Mouse (Mus musculus) forebrain, embryonic 15.5 days (tissue): ENCODE results near the gene Rspry1. TPM values are rescaled to one million over a fixed set of nuclear protein-coding genes. Genes with fewer than 3 reads are reported as not detected.

Source experiments
- ATAC-seq: fragments of 200-750 bp; cut with Nextera tagmentation; replicated peaks from 2 replicates; pipeline ENCODE4 v1.8.0; 2017; ENCODE audit warnings: mild to moderate bottlenecking, moderate TSS enrichment, moderate library complexity
- H3K27ac ChIP-seq: fragments of 300-500 bp; sonication (generic); replicated peaks from 2 replicates; pipeline ENCODE4 v1.5.1; 2015; ENCODE audit warnings: mild to moderate bottlenecking, inconsistent platforms
- H3K27me3 ChIP-seq: fragments of 300-500 bp; sonication (generic); 2 replicates; pipeline ENCODE4 v1.6.1; 2015; ENCODE audit warnings: inconsistent platforms
- H3K36me3 ChIP-seq: fragments of 300-500 bp; sonication (generic); 2 replicates; pipeline ENCODE4 v1.6.1; 2015; ENCODE audit warnings: mild to moderate bottlenecking, inconsistent platforms
- H3K4me1 ChIP-seq: fragments of 300-500 bp; sonication (generic); 2 replicates; pipeline ENCODE4 v1.6.1; 2015; ENCODE audit warnings: inconsistent platforms
- H3K4me2 ChIP-seq: fragments of 300-500 bp; sonication (generic); replicated peaks from 2 replicates; pipeline ENCODE4 v1.6.1; 2015; ENCODE audit warnings: mild to moderate bottlenecking, inconsistent platforms
- H3K4me3 ChIP-seq: fragments of 300-500 bp; sonication (generic); 2 replicates; pipeline ENCODE4 v1.5.1; 2015; ENCODE audit warnings: mild to moderate bottlenecking, inconsistent platforms
- H3K9ac ChIP-seq: fragments of 300-500 bp; sonication (generic); replicated peaks from 2 replicates; pipeline ENCODE4 v1.6.1; 2015; ENCODE audit warnings: mild to moderate bottlenecking, inconsistent platforms
- H3K9me3 ChIP-seq: fragments of 300-500 bp; sonication (generic); 2 replicates; pipeline ENCODE4 v1.6.1; 2016; ENCODE audit warnings: inconsistent platforms
- WGBS: fragments of 180-500 bp; shearing (Covaris S2); methylation state at CpG from one replicate; pipeline ENCODE4 v1.1.7; 2015; ENCODE audit warnings: mixed read lengths; 5-methylcytosine and 5-hydroxymethylcytosine counted together
- polyA plus RNA-seq: library from polyadenylated mRNA; unstranded; fragments of >200 nt; fragmentation: Nextera tagmentation; extraction: Ambion mirVana; gene quantifications from 2 replicates; pipeline ENCODE4 v1.2.1, GENCODE M21; 2015

Rspry1 gene
- polyA plus RNA-seq, 1 experiment from 2014 or later, result 52.0 TPM

DNA sequence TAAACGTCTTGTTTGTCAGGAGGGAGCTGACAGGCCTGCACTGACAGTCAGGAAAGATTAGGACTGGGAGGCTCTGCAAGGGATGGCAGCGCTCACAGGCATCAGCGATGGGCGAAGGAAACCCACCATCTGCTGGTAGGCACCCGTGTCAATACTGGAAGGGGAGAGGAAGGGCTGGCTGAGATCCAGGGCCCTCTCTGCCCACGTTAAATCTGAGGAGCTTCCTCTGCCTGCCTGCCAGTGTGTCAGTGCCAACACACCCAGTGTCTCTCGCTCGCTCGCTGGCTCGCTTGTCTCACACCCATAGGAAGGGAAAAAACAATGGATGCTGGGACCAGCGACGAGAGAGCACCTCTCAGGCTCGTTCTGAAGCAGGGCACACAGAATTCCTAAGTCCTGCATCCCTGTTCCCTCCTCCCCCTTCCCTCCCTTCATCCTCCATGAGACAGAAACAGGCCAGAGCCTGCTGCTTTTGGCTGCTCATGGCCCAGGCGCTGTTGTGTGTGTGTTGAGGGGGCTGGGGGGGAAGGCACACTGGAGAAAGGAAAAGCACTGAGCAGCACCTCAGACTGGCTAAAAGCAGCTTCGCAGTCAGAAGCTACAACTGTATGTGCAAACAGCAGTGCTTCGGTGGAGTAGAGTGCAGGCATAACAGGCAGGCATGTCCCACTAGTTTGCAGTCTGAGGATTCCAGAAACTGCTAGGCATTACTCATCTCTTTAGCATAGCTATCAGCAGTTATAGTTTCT is 27.4 kb upstream of the Rspry1 start:
- no peak overlapping the region for H3K4me2 ChIP-seq
- H3K27ac ChIP-seq, result peak overlapping the region; percentile 89
- H3K27me3 ChIP-seq, result no peaks in the 10 kb centered on the region
- H3K9me3 ChIP-seq, result no peaks in the 10 kb centered on the region
- no peak overlapping the region for H3K4me3 ChIP-seq
- peaks cover 36% of the 10 kb centered on the region for H3K36me3 ChIP-seq
- H3K4me1 ChIP-seq, result peaks cover 20% of the 10 kb centered on the region
- H3K9ac ChIP-seq, result 0 out of 2 replicates have a peak overlapping the region, but pooled peaks have one; percentile 1
- WGBS, result 47% methylated on average over 16 of the region's 16 CpGs
- peak; percentile 90 for ATAC-seq

DNA sequence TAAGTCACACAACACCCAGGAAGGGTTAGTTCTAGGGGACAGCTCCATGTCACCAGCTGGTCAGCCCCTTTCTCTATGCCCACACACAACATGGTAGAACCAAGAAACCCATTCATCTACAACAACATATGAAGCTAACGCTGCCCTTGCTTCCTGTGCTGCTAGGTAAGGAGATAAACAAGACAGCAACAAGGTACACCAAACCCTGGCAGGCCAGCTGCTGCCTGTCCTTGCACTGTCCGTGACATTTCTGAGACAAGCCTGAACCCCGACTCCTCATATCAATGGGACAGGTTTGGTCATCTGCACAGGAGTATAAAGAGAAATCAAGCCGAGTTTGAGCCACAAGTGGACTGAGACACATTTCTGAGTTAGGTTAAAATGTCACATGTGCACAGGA is 26.6 kb upstream of the Rspry1 start:
- ATAC-seq, result no peak
- H3K27me3 ChIP-seq, result no peaks in the 10 kb centered on the region
- no peaks in the 10 kb centered on the region for H3K9me3 ChIP-seq
- WGBS, result 92% methylated on average over 4 of the region's 4 CpGs
- no peak overlapping the region for H3K9ac ChIP-seq
- peaks cover 20% of the 10 kb centered on the region for H3K4me1 ChIP-seq
- H3K27ac ChIP-seq, result peak overlapping the region; percentile 89
- H3K36me3 ChIP-seq, result peaks cover 42% of the 10 kb centered on the region
- no peak overlapping the region for H3K4me3 ChIP-seq
- no peak overlapping the region for H3K4me2 ChIP-seq

DNA sequence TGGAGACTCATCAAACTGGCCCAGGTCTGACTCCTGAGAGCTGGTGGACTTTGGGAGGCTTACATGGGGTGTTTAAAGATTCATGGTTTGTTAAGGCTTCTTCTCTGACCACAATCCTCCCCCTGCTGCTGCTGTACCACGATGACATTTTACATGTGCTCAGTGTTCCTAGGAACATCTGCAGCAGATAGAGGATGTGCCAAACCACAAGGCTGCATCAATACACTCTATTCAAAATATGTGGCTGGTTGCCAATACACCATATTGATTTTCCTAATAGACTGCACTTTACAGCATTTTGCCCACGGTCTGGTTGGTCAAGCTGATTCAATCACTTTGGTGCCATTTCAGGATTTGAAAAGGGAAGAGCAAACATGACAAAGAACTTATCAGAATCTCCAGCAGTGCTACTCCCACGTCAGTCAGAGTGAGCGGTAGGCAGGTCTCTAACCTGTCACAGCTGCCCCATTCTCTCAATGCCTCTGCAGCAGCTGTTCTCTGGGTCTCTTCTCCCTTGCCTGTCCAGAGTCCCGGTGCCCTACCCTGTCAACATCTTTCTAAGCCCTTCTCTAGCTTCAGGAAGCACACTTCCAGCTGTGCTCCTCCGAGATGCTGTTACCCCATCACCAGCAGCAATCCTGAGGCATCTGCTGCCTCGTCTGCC is 19.8 kb upstream of the Rspry1 start:
- Histone ChIP-seq H3K27me3 (no peaks in the 10 kb centered on the region), H3K4me1 (peaks cover 4% of the 10 kb centered on the region; the same call in 1 of the 2 replicates), H3K27ac (peak overlapping the region; percentile 38; the same call in 1 of the 2 replicates), H3K9me3 (no peaks in the 10 kb centered on the region), H3K4me2 (no peak overlapping the region), H3K4me3 (no peak overlapping the region), H3K36me3 (peaks cover 71% of the 10 kb centered on the region), H3K9ac (no peak overlapping the region)
- no peak for ATAC-seq
- 62% methylated on average over 7 of the region's 7 CpGs for WGBS

DNA sequence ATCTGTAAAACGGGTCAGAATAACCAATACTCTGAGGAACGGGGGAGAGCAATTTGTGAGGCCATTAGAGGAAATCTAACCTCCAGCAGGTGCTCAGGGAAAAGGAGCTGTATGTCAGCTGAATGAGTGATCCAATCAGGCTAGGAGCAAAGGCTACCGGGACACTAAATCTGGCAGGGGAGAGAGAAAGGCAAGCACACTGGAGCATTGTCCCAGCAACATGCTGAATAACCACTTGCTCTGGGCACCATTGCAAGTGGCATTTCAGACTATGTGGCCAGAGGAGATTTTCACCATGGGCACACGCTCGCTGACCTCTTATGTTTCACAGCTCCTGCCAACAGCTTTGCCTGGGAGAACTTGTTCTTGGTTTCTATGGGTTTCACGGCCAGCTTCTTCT is 19.2 kb upstream of the Rspry1 start:
- no peak overlapping the region for H3K4me2 ChIP-seq
- no peaks in the 10 kb centered on the region for H3K9me3 ChIP-seq
- WGBS, result 89% methylated on average over 6 of the region's 6 CpGs
- ATAC-seq, result no peak
- H3K9ac ChIP-seq, result no peak overlapping the region
- H3K27me3 ChIP-seq, result no peaks in the 10 kb centered on the region
- H3K4me3 ChIP-seq, result no peak overlapping the region
- H3K4me1 ChIP-seq, result peaks cover 4% of the 10 kb centered on the region; the same call in 1 of the 2 replicates
- H3K36me3 ChIP-seq, result peaks cover 77% of the 10 kb centered on the region
- H3K27ac ChIP-seq, result no peak overlapping the region

GRCm38 (mm10) chr8:94584238-94584817 is 17.4 kb upstream of the Rspry1 start:
- H3K9me3 ChIP-seq, result no peaks in the 10 kb centered on the region
- WGBS, result 37% methylated on average over 4 of the region's 4 CpGs
- no peaks in the 10 kb centered on the region for H3K27me3 ChIP-seq
- H3K27ac ChIP-seq, result peak overlapping the region; percentile 29; the same call in 1 of the 2 replicates
- no peak overlapping the region for H3K9ac ChIP-seq
- peaks cover 4% of the 10 kb centered on the region; the same call in 1 of the 2 replicates for H3K4me1 ChIP-seq
- H3K4me3 ChIP-seq, result no peak overlapping the region
- H3K36me3 ChIP-seq, result peaks cover 71% of the 10 kb centered on the region
- peak; percentile 64 for ATAC-seq
- H3K4me2 ChIP-seq, result no peak overlapping the region

- Histone ChIP-seq H3K36me3 (peaks cover 18% of the 10 kb centered on the region), H3K4me2 (no peak overlapping the region), H3K4me1 (peaks cover 3% of the 10 kb centered on the region; the same call in 1 of the 2 replicates), H3K27me3 (no peaks in the 10 kb centered on the region), H3K27ac (no peak overlapping the region), H3K4me3 (no peak overlapping the region), H3K9ac (no peak overlapping the region), H3K9me3 (no peaks in the 10 kb centered on the region)
- WGBS, result 69% methylated on average over 4 of the region's 4 CpGs
- no peak for ATAC-seq
Measured at GRCm38 (mm10) chr8:94591691-94592090, 10.0 kb upstream of the Rspry1 start.

DNA sequence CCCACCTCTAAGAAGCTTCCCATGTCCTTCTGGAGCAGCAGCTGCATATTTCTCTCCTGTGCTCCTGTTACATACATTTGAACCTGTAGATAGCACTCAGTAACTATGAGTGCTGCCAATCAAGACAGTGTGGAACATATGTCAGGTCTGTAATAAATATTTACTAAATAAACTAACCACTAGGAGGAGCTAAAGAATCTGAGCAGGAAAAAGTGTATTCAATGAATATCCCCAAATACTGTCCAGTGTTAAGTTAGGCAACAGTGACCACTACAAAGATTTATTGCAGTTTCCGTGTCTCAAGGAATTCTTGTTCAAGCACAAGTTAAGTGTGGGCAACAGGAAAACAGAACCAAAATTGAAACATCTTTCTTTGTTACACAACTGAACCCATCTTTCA is 7.5 kb upstream of the Rspry1 start:
- no peak for ATAC-seq
- H3K9me3 ChIP-seq, result no peaks in the 10 kb centered on the region
- no peaks in the 10 kb centered on the region for H3K27me3 ChIP-seq
- peaks cover 12% of the 10 kb centered on the region for H3K4me1 ChIP-seq
- H3K27ac ChIP-seq, result no peak overlapping the region
- H3K9ac ChIP-seq, result no peak overlapping the region
- no peak overlapping the region for H3K4me3 ChIP-seq
- 78% methylated on average over 1 of the region's 1 CpGs for WGBS
- H3K36me3 ChIP-seq, result no peaks in the 10 kb centered on the region
- no peak overlapping the region for H3K4me2 ChIP-seq

DNA sequence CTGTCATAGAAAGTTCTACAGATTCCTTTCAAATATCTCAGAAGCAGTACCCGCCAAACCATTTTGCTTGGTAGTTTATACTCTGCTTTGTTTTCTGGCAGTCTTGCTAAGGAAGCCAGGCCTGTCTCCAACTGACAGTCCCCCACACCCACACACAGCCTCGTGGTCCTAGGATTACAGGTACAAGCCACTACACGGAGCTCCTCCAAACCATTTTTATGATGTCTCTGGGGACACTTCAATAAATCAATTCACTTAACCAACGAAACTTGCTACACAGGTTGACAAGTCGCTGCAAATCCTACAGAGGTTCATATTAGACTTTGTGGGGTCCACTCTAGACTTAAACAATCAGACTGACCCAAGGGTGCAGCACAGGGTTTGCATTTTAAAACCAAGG is 1.3 kb upstream of the Rspry1 start:
- H3K36me3 ChIP-seq, result no peaks in the 10 kb centered on the region
- no peaks in the 10 kb centered on the region for H3K27me3 ChIP-seq
- H3K4me3 ChIP-seq, result peak overlapping the region; percentile 100
- peak overlapping the region; percentile 81 for H3K9ac ChIP-seq
- H3K4me2 ChIP-seq, result peak overlapping the region; percentile 91
- WGBS, result 26% methylated on average over 5 of the region's 5 CpGs
- H3K9me3 ChIP-seq, result no peaks in the 10 kb centered on the region
- H3K27ac ChIP-seq, result no peak overlapping the region
- peaks cover 41% of the 10 kb centered on the region for H3K4me1 ChIP-seq
- no peak for ATAC-seq

DNA sequence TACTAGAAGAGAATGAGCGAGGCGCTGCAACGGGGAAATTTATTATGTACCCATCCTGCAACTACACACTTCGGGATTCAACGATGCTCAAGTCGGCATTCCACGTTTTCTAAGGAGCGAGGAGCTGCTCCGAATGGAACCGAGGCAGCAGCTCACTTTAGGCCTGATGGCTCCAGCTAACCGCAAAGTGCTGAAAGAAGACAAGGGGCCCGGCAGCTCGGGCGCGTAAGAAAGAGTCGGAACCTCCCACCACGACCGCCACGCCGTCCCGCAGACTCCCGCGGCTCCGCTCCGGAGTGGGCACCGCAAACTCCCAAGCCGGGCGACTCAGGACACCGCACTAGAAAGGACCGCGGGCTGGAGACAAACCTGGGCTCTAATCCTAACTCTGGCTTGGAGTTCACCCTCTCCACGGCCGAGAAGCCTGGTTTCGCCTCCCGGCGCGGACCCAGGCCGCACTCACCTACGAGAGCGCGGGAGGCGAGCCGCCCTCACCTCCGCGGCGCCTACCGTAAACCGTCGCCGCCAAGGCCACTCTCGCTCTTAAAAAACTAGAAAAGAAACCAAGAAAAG is 617 bp upstream of the Rspry1 start:
- Histone ChIP-seq H3K4me1 (peaks cover 41% of the 10 kb centered on the region), H3K36me3 (no peaks in the 10 kb centered on the region), H3K27me3 (no peaks in the 10 kb centered on the region), H3K27ac (peak overlapping the region; percentile 87), H3K4me2 (peak overlapping the region; percentile 91), H3K4me3 (peak overlapping the region; percentile 100), H3K9ac (peak overlapping the region; percentile 81), H3K9me3 (no peaks in the 10 kb centered on the region)
- WGBS, result under 1% methylated on average over 51 of the region's 51 CpGs
- ATAC-seq, result peak; percentile 50

- H3K9ac ChIP-seq, result peak overlapping the region; percentile 99
- ATAC-seq, result peak; percentile 0; the same call in 1 of the 2 replicates
- H3K27ac ChIP-seq, result peak overlapping the region; percentile 89
- H3K4me2 ChIP-seq, result peak overlapping the region; percentile 99
- H3K4me3 ChIP-seq, result peak overlapping the region; percentile 100
- H3K9me3 ChIP-seq, result no peaks in the 10 kb centered on the region
- H3K36me3 ChIP-seq, result no peaks in the 10 kb centered on the region
- H3K27me3 ChIP-seq, result no peaks in the 10 kb centered on the region
- peaks cover 41% of the 10 kb centered on the region for H3K4me1 ChIP-seq
- under 1% methylated on average over 31 of the region's 31 CpGs for WGBS
Measured at GRCm38 (mm10) chr8:94602471-94603131, 864 bp downstream of the Rspry1 start.

GRCm38 (mm10) chr8:94604030-94604429 is 2.3 kb downstream of the Rspry1 start:
- H3K4me2 ChIP-seq, result 0 out of 2 replicates have a peak overlapping the region, but pooled peaks have one; percentile 99
- no peak overlapping the region for H3K4me3 ChIP-seq
- no peaks in the 10 kb centered on the region for H3K27me3 ChIP-seq
- peaks cover 33% of the 10 kb centered on the region for H3K4me1 ChIP-seq
- 93% methylated on average over 2 of the region's 2 CpGs for WGBS
- no peak overlapping the region for H3K9ac ChIP-seq
- no peak for ATAC-seq
- H3K9me3 ChIP-seq, result no peaks in the 10 kb centered on the region
- H3K36me3 ChIP-seq, result no peaks in the 10 kb centered on the region
- no peak overlapping the region for H3K27ac ChIP-seq
